Mouse (Mus musculus): ENCODE measurements around the gene Slc7a6os.

DNA sequence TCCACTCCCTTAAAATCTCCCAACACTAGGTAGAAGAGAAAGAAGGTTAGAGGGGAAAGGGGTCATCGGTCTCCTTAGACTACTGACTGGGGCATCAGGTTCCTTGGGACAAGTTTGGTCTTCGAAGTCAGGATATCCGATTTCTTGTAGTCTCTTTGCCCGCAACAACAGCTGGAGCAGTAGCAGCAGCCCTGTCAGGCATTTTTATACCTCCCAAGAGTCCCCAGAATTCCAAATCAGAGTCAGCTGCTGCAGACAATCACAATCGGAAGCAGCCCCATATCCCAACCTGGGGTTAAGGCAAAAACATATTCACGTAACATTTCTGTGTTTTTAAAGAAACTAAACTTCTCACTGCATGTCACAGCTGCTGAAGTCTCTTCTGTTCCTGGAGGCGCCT, 20.8 kb upstream of the Slc7a6os start:
- TF ChIP-seq POLR2A (IDR thresholded peaks at IDR 0.05; ENCODE audit: low read depth, low read length) (no peak), CTCF (IDR thresholded peaks at IDR 0.05; ENCODE audit: borderline replicate concordance, insufficient read depth, low read length) (no peak)
